9 mouse cellular contexts compared by ENCODE assay signal in genomic region chr6:136852762-136853161, GRCm38 (mm10). TPM values are rescaled to one million over a fixed set of nuclear protein-coding genes. Genes with fewer than 3 reads are reported as not detected.
DNase-seq lines count a peak whose midpoint lies in the region; ATAC-seq and TF ChIP-seq lines count a peak whose summit lies in the region.
"Had no signal": no experiment of that assay in that cellular context is flagged by ENCODE, and none has a peak within 500 bp of the region (broad histone marks: within the 10 kb centered on the region; RNA-seq: fewer than 3 reads in every experiment).

No protein-coding gene starts in this region.

- no peak overlapping the region for H3K4me2 ChIP-seq in forebrain, embryonic 12.5 days
- no peak overlapping the region for H3K4me2 ChIP-seq in forebrain, embryonic 16.5 days (ENCODE audit: low read length)
- no peak overlapping the region for H3K4me2 ChIP-seq in hindbrain, embryonic 13.5 days
- H3K4me2 ChIP-seq in liver, postnatal 0 days (ENCODE audit: low read depth, low read length), result peak overlapping the region; percentile 39

- peak; percentile 5 for DNase-seq in Muller cell, postnatal 12 days (ENCODE audit: inconsistent ontology term)
- DNase-seq in liver, postnatal 0 days, result no peak
- no peak for DNase-seq in left cerebral cortex, adult 8-10 months (ENCODE audit: low spot score in 2 of 2)
- no peak for DNase-seq in adrenal gland, adult 2 months
- DNase-seq in layer of hippocampus, postnatal 10 days (ENCODE audit: low spot score in 2 of 2), result no peak
- DNase-seq: heart, postnatal 14 days had no signal

- H3K36me3 ChIP-seq in forebrain, embryonic 12.5 days (replicated peaks), result no peaks in the 10 kb centered on the region
- H3K36me3 ChIP-seq in forebrain, embryonic 16.5 days (ENCODE audit: control insufficient read depth, insufficient read depth), result no peaks in the 10 kb centered on the region
- no peaks in the 10 kb centered on the region for H3K36me3 ChIP-seq in hindbrain, embryonic 13.5 days
- peaks cover 21% of the 10 kb centered on the region for H3K36me3 ChIP-seq in liver, postnatal 0 days (replicated peaks; ENCODE audit: insufficient read depth, low read length)

- peaks cover 4% of the 10 kb centered on the region; the same call in 1 of the 2 replicates for H3K4me1 ChIP-seq in forebrain, embryonic 12.5 days
- H3K4me1 ChIP-seq in forebrain, embryonic 16.5 days (replicated peaks; ENCODE audit: control insufficient read depth, insufficient read depth, low read length), result no peaks in the 10 kb centered on the region
- H3K4me1 ChIP-seq in hindbrain, embryonic 13.5 days (replicated peaks), result peaks cover 5% of the 10 kb centered on the region; the same call in 1 of the 2 replicates
- peaks cover 29% of the 10 kb centered on the region for H3K4me1 ChIP-seq in liver, postnatal 0 days (ENCODE audit: insufficient read depth)

- no peaks in the 10 kb centered on the region for H3K27me3 ChIP-seq in forebrain, embryonic 12.5 days
- H3K27me3 ChIP-seq in forebrain, embryonic 16.5 days (replicated peaks; ENCODE audit: control insufficient read depth, insufficient read depth, low read length), result no peaks in the 10 kb centered on the region
- H3K27me3 ChIP-seq in hindbrain, embryonic 13.5 days, result no peaks in the 10 kb centered on the region
- H3K27me3 ChIP-seq in liver, postnatal 0 days (ENCODE audit: insufficient read depth, low read length), result no peaks in the 10 kb centered on the region

- H3K9ac ChIP-seq in forebrain, embryonic 12.5 days, result no peak overlapping the region
- no peak overlapping the region for H3K9ac ChIP-seq in forebrain, embryonic 16.5 days (replicated peaks; ENCODE audit: low read depth, low read length)
- no peak overlapping the region for H3K9ac ChIP-seq in hindbrain, embryonic 13.5 days
- H3K9ac ChIP-seq in liver, postnatal 0 days (replicated peaks), result no peak overlapping the region

- TF ChIP-seq CTCF in liver, postnatal 0 days (IDR thresholded peaks at IDR 0.05; ENCODE audit: low read depth), result no peak

- no peaks in the 10 kb centered on the region for H3K9me3 ChIP-seq in forebrain, embryonic 12.5 days
- no peaks in the 10 kb centered on the region for H3K9me3 ChIP-seq in forebrain, embryonic 16.5 days (ENCODE audit: control insufficient read depth, low read length)
- no peaks in the 10 kb centered on the region for H3K9me3 ChIP-seq in hindbrain, embryonic 13.5 days
- H3K9me3 ChIP-seq in liver, postnatal 0 days (ENCODE audit: low read length), result no peaks in the 10 kb centered on the region

- H3K27ac ChIP-seq in forebrain, embryonic 12.5 days, result 0 out of 2 replicates have a peak overlapping the region, but pooled peaks have one; percentile 25
- no peak overlapping the region for H3K27ac ChIP-seq in forebrain, embryonic 16.5 days (ENCODE audit: low read length)
- H3K27ac ChIP-seq in hindbrain, embryonic 13.5 days, result peak overlapping the region; percentile 40; the same call in 1 of the 2 replicates
- peak overlapping the region; percentile 31; the same call in 1 of the 2 replicates for H3K27ac ChIP-seq in liver, postnatal 0 days (ENCODE audit: low read depth)

- no peak for ATAC-seq in forebrain, embryonic 12.5 days (ENCODE audit: low FRiP score)
- no peak for ATAC-seq in forebrain, embryonic 16.5 days
- no peak for ATAC-seq in hindbrain, embryonic 13.5 days (ENCODE audit: low FRiP score)
- ATAC-seq in liver, postnatal 0 days, result no peak

- TF ChIP-seq EP300 in liver, postnatal 0 days (IDR thresholded peaks at IDR 0.05; ENCODE audit: low read depth), result no peak

- 53% methylated on average over 3 of the region's 3 CpGs for WGBS in forebrain, embryonic 12.5 days
- 55% methylated on average over 3 of the region's 3 CpGs for WGBS in forebrain, embryonic 16.5 days
- 65% methylated on average over 3 of the region's 3 CpGs for WGBS in hindbrain, embryonic 13.5 days
- 51% methylated on average over 3 of the region's 3 CpGs for WGBS in liver, postnatal 0 days (ENCODE audit: insufficient replicate concordance)

- H3K4me3 ChIP-seq in forebrain, embryonic 12.5 days (replicated peaks), result no peak overlapping the region
- no peak overlapping the region for H3K4me3 ChIP-seq in forebrain, embryonic 16.5 days (replicated peaks; ENCODE audit: low read length)
- no peak overlapping the region for H3K4me3 ChIP-seq in hindbrain, embryonic 13.5 days
- H3K4me3 ChIP-seq in liver, postnatal 0 days (ENCODE audit: low read depth, low read length), result no peak overlapping the region

RNA-seq across cellular contexts. Expression of gene Art4, which starts 4.8 kb away (rescaled TPM):
- 0.55 and 0.63 TPM in 2 replicates for polyA plus RNA-seq in forebrain, embryonic 12.5 days (2016; fragmentation: Nextera tagmentation; extraction: Ambion mirVana)
- polyA plus RNA-seq in forebrain, embryonic 16.5 days (2015; fragmentation: Nextera tagmentation; extraction: Ambion mirVana), result 0.08 and 0.09 TPM in 2 replicates
- 0.13 and 0.39 TPM in 2 replicates for polyA plus RNA-seq in hindbrain, embryonic 13.5 days (2015; fragmentation: Nextera tagmentation; extraction: Ambion mirVana)
- 10.6 and 11.1 TPM in 2 replicates for polyA plus RNA-seq in liver, postnatal 0 days (2015; fragmentation: Nextera tagmentation; extraction: Ambion mirVana)
- not detected for total RNA-seq in left cerebral cortex, adult 8-10 months (2022)
- total RNA-seq in adrenal gland, adult 2 months (2021), result 1 to 10 TPM; 4.8 to 6.4 TPM
- 0.91 and 1.6 TPM in 2 replicates for polyA plus RNA-seq in adrenal gland, adult 2 months (2012; rRNA removed)
- total RNA-seq in layer of hippocampus, postnatal 10 days (2021), result under 1 TPM in 1 of 2 experiments, not detected in 1; 0.23 TPM

RNA-seq across cellular contexts. Expression of gene Smco3, which starts 17.5 kb away (rescaled TPM):
- 0.24 and 0.52 TPM in 2 replicates for polyA plus RNA-seq in forebrain, embryonic 12.5 days (2016; fragmentation: Nextera tagmentation; extraction: Ambion mirVana)
- polyA plus RNA-seq in forebrain, embryonic 16.5 days (2015; fragmentation: Nextera tagmentation; extraction: Ambion mirVana), result 0.54 and 0.91 TPM in 2 replicates
- 0.19 and 0.66 TPM in 2 replicates for polyA plus RNA-seq in hindbrain, embryonic 13.5 days (2015; fragmentation: Nextera tagmentation; extraction: Ambion mirVana)
- polyA plus RNA-seq in liver, postnatal 0 days (2015; fragmentation: Nextera tagmentation; extraction: Ambion mirVana), result not detected in 2 replicates
- 1 to 10 TPM; 5.2 to 8.0 (median 7.4) TPM for total RNA-seq in left cerebral cortex, adult 8-10 months (2022)
- total RNA-seq in adrenal gland, adult 2 months (2021), result under 1 TPM in 1 of 2 experiments, not detected in 1; 0.23 TPM
- not detected in 2 replicates for polyA plus RNA-seq in adrenal gland, adult 2 months (2012; rRNA removed)
- total RNA-seq in layer of hippocampus, postnatal 10 days (2021), result 1 to 10 TPM; 2.7 to 3.5 TPM
- total RNA-seq: heart, postnatal 14 days had no signal

RNA-seq across cellular contexts. Expression of gene Mgp, which starts 22.9 kb away (rescaled TPM):
- polyA plus RNA-seq in forebrain, embryonic 12.5 days (2016; fragmentation: Nextera tagmentation; extraction: Ambion mirVana), result 6.2 and 7.2 TPM in 2 replicates
- 8.2 and 22.7 TPM in 2 replicates for polyA plus RNA-seq in forebrain, embryonic 16.5 days (2015; fragmentation: Nextera tagmentation; extraction: Ambion mirVana)
- polyA plus RNA-seq in hindbrain, embryonic 13.5 days (2015; fragmentation: Nextera tagmentation; extraction: Ambion mirVana), result 13.6 and 16.2 TPM in 2 replicates
- 4.5 and 6.2 TPM in 2 replicates for polyA plus RNA-seq in liver, postnatal 0 days (2015; fragmentation: Nextera tagmentation; extraction: Ambion mirVana)
- total RNA-seq in left cerebral cortex, adult 8-10 months (2022), result 10 to 100 TPM; 34.0 to 50.1 (median 47.6) TPM
- total RNA-seq in adrenal gland, adult 2 months (2021), result 100 to 1,000 TPM; 171 to 192 TPM
- 227 and 304 TPM in 2 replicates for polyA plus RNA-seq in adrenal gland, adult 2 months (2012; rRNA removed)
- 10 to 100 TPM; 15.1 to 26.3 TPM for total RNA-seq in layer of hippocampus, postnatal 10 days (2021)

RNA-seq across cellular contexts. Expression of gene Wbp11, which starts 24.7 kb away (rescaled TPM):
- 137 and 146 TPM in 2 replicates for polyA plus RNA-seq in forebrain, embryonic 12.5 days (2016; fragmentation: Nextera tagmentation; extraction: Ambion mirVana)
- polyA plus RNA-seq in forebrain, embryonic 16.5 days (2015; fragmentation: Nextera tagmentation; extraction: Ambion mirVana), result 79.2 and 82.3 TPM in 2 replicates
- 80.1 and 82.5 TPM in 2 replicates for polyA plus RNA-seq in hindbrain, embryonic 13.5 days (2015; fragmentation: Nextera tagmentation; extraction: Ambion mirVana)
- polyA plus RNA-seq in liver, postnatal 0 days (2015; fragmentation: Nextera tagmentation; extraction: Ambion mirVana), result 32.8 and 33.8 TPM in 2 replicates
- 100 to 1,000 TPM; 110 to 121 (median 116) TPM for total RNA-seq in left cerebral cortex, adult 8-10 months (2022)
- 10 to 100 TPM; 72.6 to 79.2 TPM for total RNA-seq in adrenal gland, adult 2 months (2021)
- 47.4 and 55.0 TPM in 2 replicates for polyA plus RNA-seq in adrenal gland, adult 2 months (2012; rRNA removed)
- total RNA-seq in layer of hippocampus, postnatal 10 days (2021), result 100 to 1,000 TPM; 109 to 110 TPM

RNA-seq across cellular contexts. Expression of gene BC049715, which starts 25.3 kb away (rescaled TPM):
- polyA plus RNA-seq in forebrain, embryonic 12.5 days (2016; fragmentation: Nextera tagmentation; extraction: Ambion mirVana), result 1.1 and 1.9 TPM in 2 replicates
- polyA plus RNA-seq in forebrain, embryonic 16.5 days (2015; fragmentation: Nextera tagmentation; extraction: Ambion mirVana), result 1.0 and 1.4 TPM in 2 replicates
- 1.5 and 2.8 TPM in 2 replicates for polyA plus RNA-seq in hindbrain, embryonic 13.5 days (2015; fragmentation: Nextera tagmentation; extraction: Ambion mirVana)
- 0.44 and 0.99 TPM in 2 replicates for polyA plus RNA-seq in liver, postnatal 0 days (2015; fragmentation: Nextera tagmentation; extraction: Ambion mirVana)
- total RNA-seq in left cerebral cortex, adult 8-10 months (2022), result 1 to 10 TPM; 2.1 to 5.4 (median 3.7) TPM
- total RNA-seq in adrenal gland, adult 2 months (2021), result 1 to 10 TPM in 1 of 2 experiments, under 1 TPM in 1; 0.41 to 1.1 TPM
- 0.21 and 0.71 TPM in 2 replicates for polyA plus RNA-seq in adrenal gland, adult 2 months (2012; rRNA removed)
- 1 to 10 TPM; 3.1 to 4.9 TPM for total RNA-seq in layer of hippocampus, postnatal 10 days (2021)
